Mouse (Mus musculus) heart, postnatal 0 days (tissue): Measurements from ENCODE around the gene Msl1.

ENCODE experiments used
- CTCF ChIP-seq: IDR thresholded peaks from 2 replicates; pipeline ENCODE4 v1.5.1; 2016; ENCODE audit warnings: antibody characterized with exemption, control low read depth, low read depth
- EP300 ChIP-seq: IDR thresholded peaks from 2 replicates; pipeline ENCODE4 v1.6.1; 2016; ENCODE audit warnings: antibody characterized with exemption, low read depth

GRCm38 (mm10) chr11:98763502-98763861, 31.8 kb upstream of the Msl1 start:
- TF ChIP-seq EP300 (no peak), CTCF (no peak)
